Mouse (Mus musculus) hindbrain, embryonic 14.5 days (tissue): ENCODE measurements around the gene Dact3. TPM values are rescaled to one million over a fixed set of nuclear protein-coding genes. Genes with fewer than 3 reads are reported as not detected.

Experiments
- ATAC-seq: fragments of 200-750 bp; cut with Nextera tagmentation; 2 replicates; pipeline ENCODE4 v1.8.0; 2017; ENCODE audit warnings: moderate number of reproducible peaks, mild to moderate bottlenecking, moderate TSS enrichment, moderate library complexity; ENCODE audit not compliant: low FRiP score
- DNase-seq: peaks from one replicate; pipeline ENCODE4 v3.0.0-alpha.2; 2015; ENCODE audit warnings: low spot score
- H3K27ac ChIP-seq: fragments of 300-500 bp; sonication (generic); 2 replicates; pipeline ENCODE4 v1.5.1; 2014; ENCODE audit warnings: mild to moderate bottlenecking, moderate library complexity
- H3K27me3 ChIP-seq: fragments of 300-500 bp; sonication (generic); 2 replicates; pipeline ENCODE4 v1.6.1; 2014; ENCODE audit warnings: mild to moderate bottlenecking, low read length, mixed read lengths; ENCODE audit not compliant: control insufficient read depth, insufficient read depth
- H3K36me3 ChIP-seq: fragments of 300-500 bp; sonication (generic); replicated peaks from 2 replicates; pipeline ENCODE4 v1.6.1; 2014; ENCODE audit not compliant: control insufficient read depth, insufficient read depth
- H3K4me1 ChIP-seq: fragments of 300-500 bp; sonication (generic); replicated peaks from 2 replicates; pipeline ENCODE4 v1.6.1; 2014; ENCODE audit warnings: antibody characterized with exemption, low read length, mixed read lengths; ENCODE audit not compliant: control insufficient read depth, insufficient read depth
- H3K4me2 ChIP-seq: fragments of 300-500 bp; sonication (generic); replicated peaks from 2 replicates; pipeline ENCODE4 v1.6.1; 2014; ENCODE audit warnings: mild to moderate bottlenecking, moderate library complexity
- H3K4me3 ChIP-seq: fragments of 300-500 bp; sonication (generic); replicated peaks from 2 replicates; pipeline ENCODE4 v1.5.1; 2014; ENCODE audit warnings: mild to moderate bottlenecking, low read length
- H3K9ac ChIP-seq: fragments of 300-500 bp; sonication (generic); 2 replicates; pipeline ENCODE4 v1.6.1; 2014
- H3K9me3 ChIP-seq: fragments of 300-500 bp; sonication (generic); 2 replicates; pipeline ENCODE4 v1.6.1; 2016; ENCODE audit warnings: low read length; ENCODE audit not compliant: control insufficient read depth
- WGBS: fragments of 180-500 bp; shearing (Covaris S2); extraction: QIAGEN DNeasy Blood & Tissue Kit; methylation state at CpG from one replicate; pipeline ENCODE4 v1.1.7; 2014; 5-methylcytosine and 5-hydroxymethylcytosine counted together
- polyA plus RNA-seq: library from polyadenylated mRNA; unstranded; fragments of >200 nt; fragmentation: Nextera tagmentation; extraction: Ambion mirVana; gene quantifications from 2 replicates; pipeline ENCODE4 v1.2.1, GENCODE M21; 2014

The Dact3 gene
- polyA plus RNA-seq = 5.8 and 6.6 TPM in 2 replicates

DNA sequence AGATGAGACGGTGACA lies at the start of gene Dact3:
Gene Dact3 (plus strand): TSS at position 8 of the 16 bp plus-strand sequence.
- no peak for ATAC-seq
- DNase-seq = no peak
- Histone ChIP-seq H3K4me2 (peak within 1 kb of the TSS; percentile 71), H3K9me3 (no peaks in the 10 kb centered on the region), H3K9ac (peak within 1 kb of the TSS; percentile 75), H3K36me3 (peaks cover 12% of the 10 kb centered on the region), H3K27me3 (no peaks in the 10 kb centered on the region), H3K4me1 (peaks cover 18% of the 10 kb centered on the region), H3K4me3 (peak within 1 kb of the TSS; percentile 62), H3K27ac (peak within 1 kb of the TSS; percentile 89)
- WGBS = 0% methylated on average over 1 of the region's 1 CpGs

DNA sequence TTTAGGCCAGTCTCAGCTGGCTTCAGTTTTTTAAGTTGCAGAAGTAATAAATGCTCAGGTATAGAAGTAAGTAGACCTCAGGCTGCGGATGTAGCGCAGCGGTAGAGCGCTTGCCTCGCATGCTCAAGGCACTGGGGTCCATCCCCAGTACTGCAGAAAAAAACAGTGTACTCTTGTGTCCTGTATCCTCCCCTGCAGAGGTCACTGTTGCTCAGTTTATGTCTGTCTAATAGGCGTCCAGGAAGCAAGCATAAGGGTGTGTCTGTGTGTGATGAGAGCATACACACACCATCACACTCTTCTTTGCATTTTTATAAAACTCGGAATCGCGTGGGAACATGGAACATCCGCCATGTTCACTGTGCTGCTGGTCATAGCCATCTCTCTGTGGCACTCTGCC lies 49.3 kb upstream of the Dact3 start:
- Histone ChIP-seq H3K4me3 (no peak overlapping the region), H3K27ac (no peak overlapping the region), H3K4me1 (peaks cover 14% of the 10 kb centered on the region; the same call in 1 of the 2 replicates), H3K9ac (no peak overlapping the region), H3K27me3 (no peaks in the 10 kb centered on the region), H3K4me2 (no peak overlapping the region), H3K9me3 (no peaks in the 10 kb centered on the region), H3K36me3 (peaks cover 84% of the 10 kb centered on the region)
- WGBS = 80% methylated on average over 10 of the region's 10 CpGs
- no peak for ATAC-seq
- no peak for DNase-seq

DNA sequence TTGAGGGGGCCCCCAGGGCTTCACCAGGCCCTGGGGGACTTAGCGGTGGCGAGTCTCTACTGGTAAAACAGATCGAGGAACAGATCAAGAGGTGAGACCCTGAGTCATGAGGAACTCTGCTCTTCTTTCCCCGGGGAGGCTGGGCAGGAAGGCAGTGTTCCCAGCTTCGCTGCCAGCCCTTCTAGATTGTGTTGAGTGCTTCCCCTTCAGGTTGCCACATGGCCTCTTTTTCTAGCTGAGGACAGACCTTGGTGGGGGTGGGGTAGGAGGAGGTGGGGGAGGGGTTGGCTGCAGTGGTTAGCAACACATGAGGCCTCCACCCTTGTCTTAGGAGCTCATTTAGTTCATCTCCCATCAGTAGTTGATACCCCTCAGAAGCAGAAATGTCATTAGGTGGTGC lies 48.5 kb upstream of the Dact3 start:
- DNase-seq (no peak), ATAC-seq (no peak)
- peaks cover 92% of the 10 kb centered on the region for H3K36me3 ChIP-seq
- no peaks in the 10 kb centered on the region for H3K9me3 ChIP-seq
- peaks cover 12% of the 10 kb centered on the region; the same call in 1 of the 2 replicates for H3K4me1 ChIP-seq
- no peak overlapping the region for H3K27ac ChIP-seq
- no peak overlapping the region for H3K9ac ChIP-seq
- no peak overlapping the region for H3K4me3 ChIP-seq
- 82% methylated on average over 5 of the region's 5 CpGs for WGBS
- no peaks in the 10 kb centered on the region for H3K27me3 ChIP-seq
- no peak overlapping the region for H3K4me2 ChIP-seq

DNA sequence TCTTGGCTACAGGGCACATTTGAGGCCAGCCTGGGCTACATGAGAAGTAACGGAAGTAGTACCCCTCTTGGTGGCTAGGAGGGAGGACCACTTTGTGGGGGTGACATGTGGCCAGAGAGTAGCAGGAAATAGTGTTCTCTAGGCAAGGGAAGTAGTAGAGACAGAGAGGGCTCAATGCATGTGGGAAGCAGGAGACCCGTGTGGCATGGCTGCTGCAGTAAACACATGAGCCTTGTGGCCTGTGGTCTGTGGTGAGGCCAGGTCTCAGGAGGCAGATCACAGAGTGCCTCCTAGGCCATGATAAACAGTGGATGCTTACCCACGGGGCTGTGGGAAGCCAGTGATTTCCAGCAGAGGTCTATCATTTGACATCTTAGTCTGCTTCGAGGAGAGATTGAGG lies 47.8 kb upstream of the Dact3 start:
- no peak for ATAC-seq
- Histone ChIP-seq H3K36me3 (peaks cover 99% of the 10 kb centered on the region), H3K4me3 (no peak overlapping the region), H3K27me3 (no peaks in the 10 kb centered on the region), H3K4me1 (0 out of 2 replicates have a peak, but pooled peaks cover 5% of the 10 kb centered on the region), H3K9me3 (no peaks in the 10 kb centered on the region), H3K4me2 (no peak overlapping the region), H3K27ac (no peak overlapping the region), H3K9ac (no peak overlapping the region)
- no peak for DNase-seq
- 87% methylated on average over 4 of the region's 4 CpGs for WGBS

DNA sequence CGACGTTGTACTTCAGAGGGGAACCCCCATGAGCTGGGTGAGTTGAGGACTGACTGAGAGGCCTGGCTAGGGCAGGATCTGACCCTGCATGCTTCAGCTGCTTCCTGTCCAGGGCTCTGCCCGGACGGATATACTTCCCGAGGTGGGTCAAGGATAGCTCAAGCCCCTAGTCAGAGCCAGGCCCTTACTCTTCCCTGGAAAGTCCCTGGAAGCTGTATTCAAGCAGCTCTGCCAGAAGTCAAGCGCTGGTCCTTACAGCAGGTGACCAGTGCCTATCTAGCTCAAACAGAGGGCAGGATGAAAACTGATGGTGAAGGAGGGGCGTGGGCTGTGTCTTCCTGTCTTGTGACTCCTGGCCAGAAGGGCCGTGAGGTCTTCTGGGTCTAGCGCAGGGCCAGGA lies 44.7 kb upstream of the Dact3 start:
- DNase-seq (no peak), ATAC-seq (no peak)
- Histone ChIP-seq H3K9ac (no peak overlapping the region), H3K4me3 (no peak overlapping the region), H3K27me3 (no peaks in the 10 kb centered on the region), H3K4me1 (no peaks in the 10 kb centered on the region), H3K4me2 (no peak overlapping the region), H3K9me3 (no peaks in the 10 kb centered on the region), H3K36me3 (peaks cover 99% of the 10 kb centered on the region), H3K27ac (no peak overlapping the region)
- 91% methylated on average over 9 of the region's 9 CpGs for WGBS

DNA sequence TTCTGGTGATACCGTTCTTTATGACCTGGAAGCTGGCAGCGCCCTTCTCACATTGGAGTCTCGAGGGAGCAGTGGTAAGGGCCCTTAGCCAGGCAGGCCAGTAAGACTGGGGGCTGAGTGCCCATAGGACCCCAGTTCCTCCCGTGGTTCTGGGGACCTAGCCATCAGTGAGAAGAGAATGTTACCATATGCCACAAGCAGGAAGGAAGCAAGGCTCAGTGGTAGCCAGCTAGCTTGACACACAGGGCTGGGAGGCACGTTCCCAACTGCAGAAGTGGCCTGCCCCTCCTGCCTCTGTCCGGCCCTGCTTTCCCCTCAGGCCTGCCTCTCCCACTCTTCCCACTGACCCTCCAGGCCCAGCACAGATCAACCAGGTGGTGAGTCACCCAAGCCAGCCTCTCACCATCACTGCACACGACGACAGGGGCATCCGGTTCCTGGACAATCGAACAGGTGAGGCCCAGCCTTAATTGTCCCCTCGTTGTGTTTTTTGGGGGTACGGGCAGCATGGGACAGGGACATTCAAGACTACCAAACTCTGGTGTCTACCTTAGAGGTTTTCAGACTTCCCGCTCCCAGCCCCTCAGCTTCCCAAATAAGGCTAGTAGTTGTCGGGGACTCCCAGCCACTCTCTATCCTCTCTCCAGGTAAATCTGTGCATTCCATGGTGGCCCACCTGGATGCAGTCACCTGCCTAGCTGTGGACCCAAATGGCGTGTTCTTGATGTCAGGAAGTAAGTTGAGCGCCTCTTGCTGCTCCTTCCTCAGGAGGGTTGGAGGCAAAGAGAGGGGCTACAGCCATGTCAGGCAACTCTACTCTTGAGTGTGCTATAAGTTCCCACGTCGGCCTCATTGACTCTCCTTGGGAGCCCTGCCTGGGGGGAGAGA lies 37.0 kb upstream of the Dact3 start:
- WGBS = 96% methylated on average over 18 of the region's 18 CpGs
- peaks cover 6% of the 10 kb centered on the region; the same call in 1 of the 2 replicates for H3K4me1 ChIP-seq
- H3K27ac ChIP-seq = no peak overlapping the region
- no peaks in the 10 kb centered on the region for H3K9me3 ChIP-seq
- H3K4me2 ChIP-seq = no peak overlapping the region
- H3K4me3 ChIP-seq = no peak overlapping the region
- no peak for DNase-seq
- no peak overlapping the region for H3K9ac ChIP-seq
- peaks cover 72% of the 10 kb centered on the region for H3K36me3 ChIP-seq
- no peaks in the 10 kb centered on the region for H3K27me3 ChIP-seq
- no peak for ATAC-seq

DNA sequence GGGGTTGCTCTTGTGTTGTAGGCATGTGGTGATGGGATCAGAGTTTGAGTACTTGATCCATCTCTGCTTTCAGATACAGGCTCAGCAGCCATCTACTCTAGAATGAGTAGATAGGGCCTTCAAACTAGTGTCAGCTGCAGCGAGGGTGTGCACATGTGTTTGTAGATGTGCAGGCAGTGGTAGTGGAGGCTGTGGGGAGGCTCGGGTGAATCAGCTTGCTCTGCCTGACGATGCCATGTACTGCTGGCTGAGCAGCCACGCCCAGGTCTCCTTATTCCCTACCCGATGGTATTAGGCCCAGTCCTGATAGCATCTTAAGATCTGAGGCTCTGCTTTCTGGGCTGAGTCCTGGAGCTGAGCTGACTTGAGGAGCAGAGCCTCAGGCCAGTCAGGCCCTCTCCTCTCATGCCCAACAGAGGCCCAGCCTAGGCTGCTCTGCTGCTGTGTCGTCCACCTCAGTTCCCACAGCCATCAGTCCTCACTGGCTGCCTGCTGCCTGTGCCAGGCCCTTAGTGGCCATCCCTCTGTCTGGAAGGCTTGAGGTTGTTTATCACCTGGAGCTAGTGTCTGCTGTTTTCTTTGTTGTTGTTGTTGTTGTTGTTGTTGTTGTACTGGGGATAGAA lies 36.2 kb upstream of the Dact3 start:
- ATAC-seq = no peak
- DNase-seq = no peak
- Histone ChIP-seq H3K9ac (no peak overlapping the region), H3K4me3 (no peak overlapping the region), H3K9me3 (no peaks in the 10 kb centered on the region), H3K27me3 (no peaks in the 10 kb centered on the region), H3K36me3 (peaks cover 65% of the 10 kb centered on the region), H3K4me1 (peaks cover 13% of the 10 kb centered on the region), H3K27ac (no peak overlapping the region), H3K4me2 (no peak overlapping the region)
- WGBS = 88% methylated on average over 6 of the region's 6 CpGs

DNA sequence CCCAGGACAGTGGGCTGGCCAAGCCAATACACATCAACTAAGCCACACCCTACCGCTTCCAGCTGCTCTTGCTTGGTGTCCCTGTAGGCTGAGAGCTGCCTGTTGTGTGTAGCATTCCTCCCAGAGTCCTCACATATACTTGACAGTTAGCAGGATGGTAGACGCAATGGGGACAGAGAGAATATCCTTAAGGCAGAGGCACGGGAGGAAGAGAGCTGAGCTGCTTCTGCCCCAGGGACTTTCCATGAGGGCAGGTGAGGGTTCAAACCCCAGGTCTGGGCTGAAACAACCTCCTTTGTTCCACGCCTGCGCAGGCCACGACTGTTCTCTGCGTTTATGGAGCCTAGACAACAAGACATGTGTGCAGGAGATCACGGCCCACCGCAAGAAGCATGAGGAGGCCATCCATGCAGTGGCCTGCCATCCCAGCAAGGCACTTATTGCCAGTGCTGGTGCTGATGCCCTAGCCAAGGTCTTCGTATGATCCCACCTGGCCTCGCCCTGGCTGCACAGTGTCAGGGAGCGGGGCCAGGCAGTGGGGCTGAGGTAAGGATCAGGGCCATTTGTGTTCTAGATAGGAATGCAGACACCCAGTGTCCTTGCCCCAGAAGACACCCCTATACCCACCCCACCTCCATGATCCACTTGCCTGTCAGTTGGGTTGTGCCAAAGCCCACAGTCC lies 35.5 kb upstream of the Dact3 start:
- peaks cover 19% of the 10 kb centered on the region for H3K4me1 ChIP-seq
- DNase-seq = no peak
- H3K36me3 ChIP-seq = peaks cover 58% of the 10 kb centered on the region
- no peaks in the 10 kb centered on the region for H3K9me3 ChIP-seq
- WGBS = 95% methylated on average over 12 of the region's 12 CpGs
- H3K27me3 ChIP-seq = no peaks in the 10 kb centered on the region
- H3K4me3 ChIP-seq = no peak overlapping the region
- H3K9ac ChIP-seq = no peak overlapping the region
- no peak overlapping the region for H3K27ac ChIP-seq
- no peak for ATAC-seq
- no peak overlapping the region for H3K4me2 ChIP-seq

DNA sequence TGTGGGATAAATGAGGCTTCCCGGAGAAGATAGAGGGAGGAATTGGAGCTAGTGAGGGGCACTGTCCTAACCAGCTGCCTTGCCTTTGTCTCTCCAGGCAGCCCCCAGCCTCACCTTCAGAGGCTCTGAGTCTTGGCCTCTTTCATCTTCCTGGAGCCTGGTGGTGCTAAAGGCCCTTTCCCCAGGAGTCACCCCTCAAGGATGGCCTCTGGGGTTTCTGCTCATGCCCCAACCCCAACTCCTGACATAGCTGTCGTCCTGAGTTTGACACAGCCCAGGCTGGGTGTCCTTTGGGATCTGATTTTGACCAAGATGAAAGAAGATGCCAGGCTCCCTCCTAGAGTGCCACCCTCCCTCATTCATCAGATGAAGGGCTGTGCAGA lies 35.0 kb upstream of the Dact3 start:
- Histone ChIP-seq H3K27ac (no peak overlapping the region), H3K36me3 (peaks cover 53% of the 10 kb centered on the region), H3K27me3 (no peaks in the 10 kb centered on the region), H3K9ac (no peak overlapping the region), H3K4me1 (peaks cover 19% of the 10 kb centered on the region), H3K4me2 (no peak overlapping the region), H3K4me3 (no peak overlapping the region), H3K9me3 (no peaks in the 10 kb centered on the region)
- WGBS = 90% methylated on average over 2 of the region's 2 CpGs
- no peak for ATAC-seq
- no peak for DNase-seq
